Mouse (Mus musculus) limb, embryonic 11.5 days (tissue): ENCODE measurements around the gene Tedc1. TPM values are rescaled to one million over a fixed set of nuclear protein-coding genes. Genes with fewer than 3 reads are reported as not detected.

Source experiments
- ATAC-seq: fragments of 200-750 bp; cut with Nextera tagmentation; 2 replicates; pipeline ENCODE4 v1.8.0; 2017; ENCODE audit warnings: low read depth; ENCODE audit not compliant: insufficient number of reproducible peaks, low FRiP score, low TSS enrichment
- DNase-seq: peaks from one replicate; pipeline ENCODE4 v3.0.0-alpha.2; 2015; ENCODE audit warnings: low spot score
- H3K27ac ChIP-seq: fragments of 300-500 bp; sonication (generic); replicated peaks from 2 replicates; pipeline ENCODE4 v1.5.1; 2014; ENCODE audit warnings: low read depth, mild to moderate bottlenecking, low read length
- H3K27me3 ChIP-seq: fragments of 300-500 bp; sonication (generic); 2 replicates; pipeline ENCODE4 v1.6.1; 2014; ENCODE audit warnings: mild to moderate bottlenecking, low read length, mixed read lengths; ENCODE audit not compliant: control insufficient read depth, insufficient read depth
- H3K36me3 ChIP-seq: fragments of 300-500 bp; sonication (generic); 2 replicates; pipeline ENCODE4 v1.6.1; 2014; ENCODE audit warnings: mild to moderate bottlenecking, low read length, moderate library complexity, mixed read lengths; ENCODE audit not compliant: control insufficient read depth, insufficient read depth
- H3K4me1 ChIP-seq: fragments of 300-500 bp; sonication (generic); 2 replicates; pipeline ENCODE4 v1.6.1; 2014; ENCODE audit warnings: low read length, mixed read lengths; ENCODE audit not compliant: control insufficient read depth, insufficient read depth
- H3K4me2 ChIP-seq: fragments of 300-500 bp; sonication (generic); 2 replicates; pipeline ENCODE4 v1.6.1; 2014; ENCODE audit warnings: low read depth, mild to moderate bottlenecking, moderate library complexity; ENCODE audit not compliant: severe bottlenecking
- H3K4me3 ChIP-seq: fragments of 300-500 bp; sonication (generic); 2 replicates; pipeline ENCODE4 v1.5.1; 2014; ENCODE audit warnings: low read depth, low read length
- H3K9ac ChIP-seq: fragments of 300-500 bp; sonication (generic); 2 replicates; pipeline ENCODE4 v1.6.1; 2014; ENCODE audit warnings: mild to moderate bottlenecking, low read length
- H3K9me3 ChIP-seq: fragments of 300-500 bp; sonication (generic); 2 replicates; pipeline ENCODE4 v1.6.1; 2016; ENCODE audit warnings: low read length; ENCODE audit not compliant: control insufficient read depth
- WGBS: fragments of 180-500 bp; shearing (Covaris S2); extraction: QIAGEN DNeasy Blood & Tissue Kit; methylation state at CpG from one replicate; pipeline ENCODE4 v1.1.7; 2014; 5-methylcytosine and 5-hydroxymethylcytosine counted together
- polyA plus RNA-seq: library from polyadenylated mRNA; unstranded; fragments of >200 nt; fragmentation: Nextera tagmentation; extraction: Ambion mirVana; gene quantifications from 2 replicates; pipeline ENCODE4 v1.2.1, GENCODE M21; 2014

The Tedc1 gene
- polyA plus RNA-seq, 1 experiment from 2014 or later = 39.9 TPM

DNA sequence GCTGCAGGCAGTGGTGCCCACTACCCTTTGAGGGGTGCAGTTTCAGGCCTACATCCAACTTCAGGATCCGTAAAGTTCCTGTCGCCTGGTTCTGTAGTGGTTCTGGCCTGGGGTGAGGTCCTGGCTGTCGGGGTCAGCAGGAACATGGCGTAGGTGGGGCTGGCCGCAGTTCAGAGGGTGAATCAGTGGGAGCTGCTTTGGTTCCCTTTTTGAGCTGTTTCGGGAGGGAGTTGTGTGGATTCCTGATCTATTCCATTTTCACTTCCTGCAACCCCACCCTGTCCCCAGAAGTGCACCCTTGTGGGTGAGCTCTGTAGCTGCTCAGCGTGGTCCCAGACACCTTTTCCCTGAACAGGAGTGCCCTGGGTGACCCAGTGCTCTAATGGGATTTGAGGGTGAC lies 2.2 kb upstream of the Tedc1 start:
- ATAC-seq (no peak), DNase-seq (no peak)
- no peak overlapping the region for H3K9ac ChIP-seq
- H3K4me3 ChIP-seq = no peak overlapping the region
- no peaks in the 10 kb centered on the region for H3K36me3 ChIP-seq
- peaks cover 9% of the 10 kb centered on the region for H3K4me1 ChIP-seq
- no peaks in the 10 kb centered on the region for H3K9me3 ChIP-seq
- no peak overlapping the region for H3K4me2 ChIP-seq
- no peak overlapping the region for H3K27ac ChIP-seq
- H3K27me3 ChIP-seq = peaks cover 16% of the 10 kb centered on the region
- WGBS = 93% methylated on average over 7 of the region's 7 CpGs

- Histone ChIP-seq H3K4me1 (peaks cover 9% of the 10 kb centered on the region), H3K9ac (peak overlapping the region; percentile 59; the same call in 1 of the 2 replicates), H3K36me3 (no peaks in the 10 kb centered on the region), H3K27me3 (peaks cover 12% of the 10 kb centered on the region), H3K27ac (no peak overlapping the region), H3K4me2 (peak overlapping the region; percentile 84; the same call in 1 of the 2 replicates), H3K9me3 (no peaks in the 10 kb centered on the region), H3K4me3 (no peak overlapping the region)
- WGBS = 72% methylated on average over 6 of the region's 6 CpGs
- ATAC-seq (no peak), DNase-seq (no peak)
Observed at GRCm38 (mm10) chr12:113154747-113155075, 1.5 kb upstream of the Tedc1 start.

DNA sequence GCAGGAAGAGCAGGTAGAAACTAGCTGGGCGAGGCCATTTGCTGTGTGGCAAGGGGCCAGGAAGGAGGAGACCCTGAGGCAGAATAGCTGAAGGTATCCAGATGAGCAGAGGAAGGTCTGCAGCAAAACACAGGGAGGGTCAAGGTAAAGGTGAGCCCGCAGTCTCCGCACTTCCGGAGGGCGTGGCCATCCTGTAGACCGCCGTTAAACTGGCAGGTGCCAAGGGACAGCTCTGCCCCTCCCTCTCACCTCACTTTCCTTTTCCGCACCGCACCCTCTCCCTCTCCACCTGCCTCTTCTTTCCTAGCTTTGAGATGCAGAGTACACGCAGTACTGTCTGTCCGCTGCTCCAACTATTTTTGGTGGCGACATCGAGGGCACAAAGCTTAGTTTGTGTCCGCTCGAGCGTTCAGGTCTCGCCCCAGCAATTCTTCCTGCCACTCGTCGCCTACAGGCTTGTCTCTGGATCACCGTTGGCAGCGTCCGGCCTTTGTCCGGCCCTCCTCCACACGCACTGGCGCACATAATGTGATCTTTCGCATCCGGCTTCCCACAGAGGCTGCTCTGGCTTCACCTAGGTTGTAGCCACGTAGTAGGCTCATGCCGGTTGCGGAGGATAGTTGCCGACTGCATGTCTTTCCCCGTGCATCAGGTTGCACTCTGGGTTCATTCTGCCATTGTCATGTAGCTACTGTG lies 997 bp upstream of the Tedc1 start:
- Histone ChIP-seq H3K4me2 (peak overlapping the region; percentile 84), H3K9ac (peak overlapping the region; percentile 59), H3K9me3 (no peaks in the 10 kb centered on the region), H3K4me1 (peaks cover 9% of the 10 kb centered on the region), H3K36me3 (no peaks in the 10 kb centered on the region), H3K27me3 (peaks cover 12% of the 10 kb centered on the region), H3K4me3 (peak overlapping the region; percentile 32), H3K27ac (no peak overlapping the region)
- WGBS = 6% methylated on average over 32 of the region's 32 CpGs
- ATAC-seq (no peak), DNase-seq (peak; percentile 67)

DNA sequence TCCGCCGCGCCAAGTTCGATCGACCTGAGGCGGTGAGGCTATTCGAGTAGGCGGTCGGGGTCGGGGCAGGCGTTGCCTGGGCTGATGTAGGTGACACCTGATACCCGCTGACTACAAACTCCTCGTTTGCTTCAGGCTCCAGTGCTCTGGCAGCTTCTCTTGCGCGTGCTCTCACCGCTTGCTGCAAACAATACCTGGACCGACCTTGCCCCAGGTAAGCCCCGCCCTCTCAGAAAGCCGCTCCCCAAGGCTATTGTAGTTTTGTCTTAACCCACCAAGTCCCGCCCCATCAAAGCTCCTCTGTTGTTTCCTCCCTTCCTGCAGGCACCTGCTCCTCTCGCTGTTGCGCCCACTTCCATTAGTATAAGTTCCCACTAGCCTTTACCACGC lies 314 bp downstream of the Tedc1 start:
- Histone ChIP-seq H3K4me1 (peaks cover 9% of the 10 kb centered on the region), H3K36me3 (0 out of 2 replicates have a peak, but pooled peaks cover 2% of the 10 kb centered on the region), H3K27ac (no peak overlapping the region), H3K9ac (peak overlapping the region; percentile 50), H3K27me3 (0 out of 2 replicates have a peak, but pooled peaks cover 2% of the 10 kb centered on the region), H3K4me2 (peak overlapping the region; percentile 81), H3K9me3 (no peaks in the 10 kb centered on the region), H3K4me3 (peak overlapping the region; percentile 62)
- ATAC-seq = no peak
- WGBS = under 1% methylated on average over 23 of the region's 23 CpGs
- DNase-seq = no peak

DNA sequence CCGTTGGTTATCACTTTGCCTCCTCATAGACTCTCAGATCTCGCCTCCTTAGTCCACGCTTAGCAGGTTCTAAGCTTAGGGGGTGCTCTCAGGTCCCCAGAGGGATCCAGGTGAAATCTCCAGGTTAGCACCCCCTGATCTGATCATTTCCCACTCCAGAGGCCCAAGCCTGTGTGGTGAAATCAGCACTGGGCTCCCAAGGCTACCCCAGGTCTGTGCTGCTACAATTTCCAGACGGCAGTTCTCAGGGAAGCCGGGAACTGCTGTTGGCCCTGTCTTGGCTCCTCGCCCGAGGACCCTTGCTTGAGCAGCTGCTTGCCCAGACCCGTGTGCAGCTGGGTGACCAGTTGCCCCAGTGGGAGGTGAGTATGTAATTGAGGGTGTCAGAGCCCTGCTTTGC lies 781 bp downstream of the Tedc1 start:
- Histone ChIP-seq H3K4me1 (peaks cover 8% of the 10 kb centered on the region), H3K36me3 (0 out of 2 replicates have a peak, but pooled peaks cover 2% of the 10 kb centered on the region), H3K9ac (peak overlapping the region; percentile 50), H3K9me3 (no peaks in the 10 kb centered on the region), H3K4me3 (peak overlapping the region; percentile 62), H3K27me3 (no peaks in the 10 kb centered on the region), H3K27ac (no peak overlapping the region), H3K4me2 (peak overlapping the region; percentile 81)
- no peak for ATAC-seq
- no peak for DNase-seq
- 44% methylated on average over 8 of the region's 8 CpGs for WGBS

DNA sequence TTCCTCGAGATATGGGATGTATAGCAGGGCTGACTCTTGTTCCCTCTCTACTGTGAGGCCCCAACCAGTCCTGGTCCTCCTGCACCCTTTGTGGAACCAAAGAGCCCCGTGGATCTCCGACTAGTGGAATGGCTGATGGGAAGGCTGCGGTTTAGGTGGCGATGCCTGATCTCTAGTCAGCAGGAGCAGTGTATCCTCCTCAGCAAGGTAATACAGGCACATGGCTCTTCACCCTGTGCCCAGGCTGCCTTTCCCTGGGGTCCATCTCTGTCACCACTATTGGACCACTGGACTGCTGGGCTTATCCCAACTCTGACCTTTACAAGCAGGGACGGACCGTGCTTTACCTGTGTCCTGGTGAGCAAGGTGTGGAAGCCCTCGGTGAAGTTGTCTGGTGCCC lies 1.3 kb downstream of the Tedc1 start:
- Histone ChIP-seq H3K36me3 (0 out of 2 replicates have a peak, but pooled peaks cover 2% of the 10 kb centered on the region), H3K4me1 (peaks cover 5% of the 10 kb centered on the region), H3K9ac (no peak overlapping the region), H3K9me3 (no peaks in the 10 kb centered on the region), H3K4me3 (no peak overlapping the region), H3K4me2 (peak overlapping the region; percentile 81), H3K27ac (no peak overlapping the region), H3K27me3 (no peaks in the 10 kb centered on the region)
- no peak for DNase-seq
- no peak for ATAC-seq
- 92% methylated on average over 8 of the region's 8 CpGs for WGBS

DNA sequence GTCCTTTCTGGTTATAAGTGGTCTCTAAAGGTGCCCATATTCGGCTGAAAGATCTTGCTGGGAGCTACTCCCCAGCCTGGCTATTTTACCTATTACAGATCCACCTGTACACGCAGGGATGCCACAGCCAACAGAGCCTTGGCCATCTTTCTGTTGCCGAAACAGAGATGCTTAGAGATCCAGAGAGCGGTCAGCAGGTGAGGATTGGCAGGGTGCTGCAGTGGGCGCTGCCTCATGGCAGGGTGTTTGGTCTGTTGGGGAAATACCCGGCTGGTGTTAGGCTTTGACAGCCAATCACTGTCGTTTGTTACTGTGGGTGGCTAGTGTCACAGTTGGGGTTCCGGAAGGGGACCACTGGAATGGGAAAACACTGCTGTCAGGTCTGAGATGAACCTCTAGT lies 1.8 kb downstream of the Tedc1 start:
- Histone ChIP-seq H3K27ac (no peak overlapping the region), H3K4me1 (peaks cover 5% of the 10 kb centered on the region), H3K36me3 (peaks cover 4% of the 10 kb centered on the region; the same call in 1 of the 2 replicates), H3K4me3 (no peak overlapping the region), H3K9ac (no peak overlapping the region), H3K4me2 (no peak overlapping the region), H3K27me3 (no peaks in the 10 kb centered on the region), H3K9me3 (no peaks in the 10 kb centered on the region)
- ATAC-seq (no peak), DNase-seq (no peak)
- WGBS = 91% methylated on average over 8 of the region's 8 CpGs

- ATAC-seq (no peak), DNase-seq (no peak)
- 96% methylated on average over 11 of the region's 11 CpGs for WGBS
- H3K4me2 ChIP-seq = no peak overlapping the region
- H3K9ac ChIP-seq = no peak overlapping the region; the same call in 1 of the 2 replicates
- H3K9me3 ChIP-seq = no peaks in the 10 kb centered on the region
- no peak overlapping the region for H3K27ac ChIP-seq
- no peak overlapping the region for H3K4me3 ChIP-seq
- H3K27me3 ChIP-seq = no peaks in the 10 kb centered on the region
- no peaks in the 10 kb centered on the region for H3K4me1 ChIP-seq
- peaks cover 10% of the 10 kb centered on the region; the same call in 1 of the 2 replicates for H3K36me3 ChIP-seq
Observed at GRCm38 (mm10) chr12:113163561-113164006, 7.4 kb downstream of the Tedc1 start.
